Comparison of ENCODE assay signal across 8 mouse cellular contexts in the genomic region with DNA sequence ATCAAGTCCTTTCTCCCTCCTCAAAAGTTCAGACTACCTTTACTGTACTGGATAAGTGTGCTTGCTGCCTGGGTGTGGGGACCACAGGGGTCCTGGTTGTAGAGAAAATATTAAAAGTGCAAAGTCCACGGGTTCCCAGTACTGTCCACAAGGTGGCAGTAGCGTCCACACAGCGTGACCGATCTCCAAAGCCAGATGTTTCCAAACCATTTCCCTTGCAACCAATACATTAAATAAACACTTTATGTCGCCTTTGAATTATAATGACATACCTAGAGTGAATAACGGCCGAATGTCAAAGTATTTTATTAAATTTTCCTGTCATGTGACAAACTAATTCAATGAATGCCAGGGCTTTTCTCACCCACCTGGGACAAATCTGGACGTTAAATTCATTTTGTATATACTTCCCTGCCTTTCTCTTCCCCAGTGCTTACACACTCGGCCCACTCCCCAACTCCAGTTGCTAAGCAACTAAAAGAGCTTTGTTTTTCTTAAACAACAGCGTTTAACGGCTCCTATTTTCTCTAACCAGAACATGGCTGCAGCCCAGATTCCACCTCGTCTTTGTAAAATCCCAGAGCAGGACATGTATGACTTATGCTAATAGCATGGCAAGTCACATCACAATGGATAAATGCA. TPM values are rescaled to one million over a fixed set of nuclear protein-coding genes. Genes with fewer than 3 reads are reported as not detected.
DNase-seq lines count a peak whose midpoint lies in the region; ATAC-seq and TF ChIP-seq lines count a peak whose summit lies in the region.

No protein-coding gene starts in this region.

- peaks cover 3% of the 10 kb centered on the region; the same call in 1 of the 2 replicates for H3K27me3 ChIP-seq in G1E (ENCODE audit: insufficient read depth, low read length)
- H3K27me3 ChIP-seq in intestine, embryonic 14.5 days (replicated peaks; ENCODE audit: control insufficient read depth, insufficient read depth, low read length): no peaks in the 10 kb centered on the region
- H3K27me3 ChIP-seq in liver, embryonic 14.5 days (ENCODE audit: control insufficient read depth, insufficient read depth, low read length): no peaks in the 10 kb centered on the region

- no peak overlapping the region for H3K4me3 ChIP-seq in G1E (ENCODE audit: low read depth, low read length)
- peak overlapping the region; percentile 6; the same call in 1 of the 2 replicates for H3K4me3 ChIP-seq in intestine, embryonic 14.5 days (ENCODE audit: low read depth, low read length)
- no peak overlapping the region for H3K4me3 ChIP-seq in liver, embryonic 14.5 days (ENCODE audit: insufficient read depth in 1 of 2, low read depth in 2 of 2, low read length in 2 of 2)

- DNase-seq in cerebellum, adult 11 months: peak; percentile 9
- DNase-seq in cerebellum, adult 11-12 months: no peak
- peak; percentile 35 for DNase-seq in G1E (ENCODE audit: low spot score)
- DNase-seq in cerebellum, postnatal 14 days: peak; percentile 69
- peak; percentile 27 for DNase-seq in gastrocnemius, postnatal 14 days
- DNase-seq in intestine, embryonic 14.5 days (ENCODE audit: low spot score): peak; percentile 87
- peak; percentile 9 to 26 (median 11) for DNase-seq in liver, embryonic 14.5 days (ENCODE audit: low read depth in 3 of 3, low spot score in 3 of 3)
- DNase-seq in neural tube, embryonic 10.5 days (ENCODE audit: extremely low spot score, low spot score): peak; percentile 71

- H3K36me3 ChIP-seq in G1E (replicated peaks): no peaks in the 10 kb centered on the region
- no peaks in the 10 kb centered on the region for H3K36me3 ChIP-seq in intestine, embryonic 14.5 days (ENCODE audit: control insufficient read depth, insufficient read depth, low read length)
- H3K36me3 ChIP-seq in liver, embryonic 14.5 days (replicated peaks; ENCODE audit: control insufficient read depth, insufficient read depth, low read depth): no peaks in the 10 kb centered on the region

- peak; percentile 66 for ATAC-seq in G1E (ENCODE audit: extremely low read depth, insufficient number of reproducible peaks, low FRiP score, poor library complexity, severe bottlenecking)
- peak; percentile 61 for ATAC-seq in intestine, embryonic 14.5 days (replicated peaks; ENCODE audit: low FRiP score, low TSS enrichment, low read depth)
- ATAC-seq in liver, embryonic 14.5 days (ENCODE audit: insufficient read depth): no peak

- peak; percentile 67; the same call in 1 of the 2 replicates for TF ChIP-seq CTCF in G1E (IDR thresholded peaks at IDR 0.05; ENCODE audit: low read depth, low read length)
- TF ChIP-seq CTCF in liver, embryonic 14.5 days (IDR thresholded peaks at IDR 0.05; ENCODE audit: low read depth): peak; percentile 88

- WGBS in intestine, embryonic 14.5 days: 7% methylated on average over 12 of the region's 12 CpGs
- WGBS in liver, embryonic 14.5 days (ENCODE audit: insufficient replicate concordance): 17% methylated on average over 12 of the region's 12 CpGs

- H3K4me1 ChIP-seq in G1E (ENCODE audit: insufficient read depth, low read depth, low read length): peaks cover 12% of the 10 kb centered on the region
- peaks cover 10% of the 10 kb centered on the region; the same call in 1 of the 2 replicates for H3K4me1 ChIP-seq in intestine, embryonic 14.5 days (replicated peaks; ENCODE audit: control insufficient read depth, insufficient read depth, low read length)
- peaks cover 0 to 15% of the 10 kb centered on the region in 2 experiments; a peak in 2 of 4 replicates for H3K4me1 ChIP-seq in liver, embryonic 14.5 days (replicated peaks; ENCODE audit: control insufficient read depth in 2 of 2, insufficient read depth in 2 of 2, low read length in 1 of 2)

- no peak for TF ChIP-seq EP300 in liver, embryonic 14.5 days (IDR thresholded peaks at IDR 0.05; ENCODE audit: low read depth)

- intact Hi-C loops in gastrocnemius, postnatal 14 days (cut with DNase I; ENCODE audit: low total_unique reads): loop anchor here (5.0 kb wide), 1 partner anchor 178 kb away; no protein-coding TSS in a partner anchor

- H3K4me2 ChIP-seq in intestine, embryonic 14.5 days (ENCODE audit: low read length): peak overlapping the region; percentile 46
- no peak overlapping the region for H3K4me2 ChIP-seq in liver, embryonic 14.5 days (ENCODE audit: low read depth)

- H3K9ac ChIP-seq in intestine, embryonic 14.5 days (ENCODE audit: low read length): peak overlapping the region; percentile 13; the same call in 1 of the 2 replicates
- H3K9ac ChIP-seq in liver, embryonic 14.5 days (replicated peaks): no peak overlapping the region

- no peak overlapping the region for H3K27ac ChIP-seq in intestine, embryonic 14.5 days (ENCODE audit: low read depth)
- H3K27ac ChIP-seq in liver, embryonic 14.5 days: no peak overlapping the region

- H3K9me3 ChIP-seq in G1E (replicated peaks): no peaks in the 10 kb centered on the region
- no peaks in the 10 kb centered on the region for H3K9me3 ChIP-seq in intestine, embryonic 14.5 days (ENCODE audit: control insufficient read depth, low read length)
- no peaks in the 10 kb centered on the region for H3K9me3 ChIP-seq in liver, embryonic 14.5 days (ENCODE audit: control insufficient read depth, low read length)

RNA-seq across cellular contexts. Expression of gene E2f7, which starts 49.4 kb away (rescaled TPM):
- total RNA-seq in G1E (2014; fragmentation: Nextera tagmentation) (26.2 and 28.1 TPM in 2 replicates), G1E (2017) (9.4 and 10.7 TPM in 2 replicates)
- 23.0 and 24.4 TPM in 2 replicates for polyA plus RNA-seq in G1E (2012)
- 1 to 10 TPM; 2.2 to 2.3 TPM for total RNA-seq in gastrocnemius, postnatal 14 days (2021)
- 22.2 and 23.0 TPM in 2 replicates for polyA plus RNA-seq in intestine, embryonic 14.5 days (2014; fragmentation: Nextera tagmentation; extraction: Ambion mirVana)
- 1.7 and 1.9 TPM in 2 replicates for polyA plus RNA-seq in liver, embryonic 14.5 days (2012; rRNA removed)
- 7.1 and 8.6 TPM in 2 replicates for polyA plus RNA-seq in liver, embryonic 14.5 days (2014; fragmentation: Nextera tagmentation; extraction: Ambion mirVana)
